Mouse (Mus musculus) liver, embryonic 16.5 days (tissue): ENCODE data around the gene Il12b. TPM values are rescaled to one million over a fixed set of nuclear protein-coding genes. Genes with fewer than 3 reads are reported as not detected.
"Not testable (repeated sequence)": the region's sequence is repeated elsewhere in the genome, so short reads cannot be mapped to it uniquely, and the experiment has no call there.

Experiments used
- ATAC-seq: fragments of 200-750 bp; cut with Nextera tagmentation; 2 replicates; pipeline ENCODE4 v1.8.0; 2017; ENCODE audit warnings: low read depth, mild to moderate bottlenecking, moderate number of reproducible peaks, moderate library complexity
- H3K27ac ChIP-seq: fragments of 300-500 bp; sonication (generic); 2 replicates; pipeline ENCODE4 v1.5.1; 2014; ENCODE audit warnings: mild to moderate bottlenecking, low read length
- H3K27me3 ChIP-seq: fragments of 300-500 bp; sonication (generic); 2 replicates; pipeline ENCODE4 v1.6.1; 2014; ENCODE audit warnings: low read depth, low read length, mixed read lengths; ENCODE audit not compliant: control insufficient read depth, insufficient read depth
- H3K36me3 ChIP-seq: fragments of 300-500 bp; sonication (generic); 2 replicates; pipeline ENCODE4 v1.6.1; 2014; ENCODE audit warnings: mild to moderate bottlenecking; ENCODE audit not compliant: control insufficient read depth, insufficient read depth
- H3K4me1 ChIP-seq: fragments of 300-500 bp; sonication (generic); 2 replicates; pipeline ENCODE4 v1.6.1; 2014; ENCODE audit warnings: low read depth, low read length, mixed read lengths; ENCODE audit not compliant: control insufficient read depth
- H3K4me2 ChIP-seq: fragments of 300-500 bp; sonication (generic); 2 replicates; pipeline ENCODE4 v1.6.1; 2014; ENCODE audit warnings: low read depth, low read length, mixed read lengths
- H3K4me3 ChIP-seq: fragments of 300-500 bp; sonication (generic); 2 replicates; pipeline ENCODE4 v1.5.1; 2014; ENCODE audit warnings: low read depth, mild to moderate bottlenecking, low read length
- H3K9ac ChIP-seq: fragments of 300-500 bp; sonication (generic); 2 replicates; pipeline ENCODE4 v1.6.1; 2014; ENCODE audit warnings: low read depth, low read length
- H3K9me3 ChIP-seq: fragments of 300-500 bp; sonication (generic); replicated peaks from 2 replicates; pipeline ENCODE4 v1.6.1; 2016; ENCODE audit warnings: low read length; ENCODE audit not compliant: control insufficient read depth
- WGBS: fragments of 180-500 bp; shearing (Covaris S2); extraction: QIAGEN DNeasy Blood & Tissue Kit; methylation state at CpG from one replicate; pipeline ENCODE4 v1.1.7; 2014; ENCODE audit not compliant: insufficient replicate concordance; 5-methylcytosine and 5-hydroxymethylcytosine counted together
- polyA plus RNA-seq: library from polyadenylated mRNA; unstranded; fragments of >200 nt; fragmentation: Nextera tagmentation; extraction: Ambion mirVana; gene quantifications from 2 replicates; pipeline ENCODE4 v1.2.1, GENCODE M21; 2015

Gene Il12b
- polyA plus RNA-seq, 1 experiment from 2014 or later, result not detected

DNA sequence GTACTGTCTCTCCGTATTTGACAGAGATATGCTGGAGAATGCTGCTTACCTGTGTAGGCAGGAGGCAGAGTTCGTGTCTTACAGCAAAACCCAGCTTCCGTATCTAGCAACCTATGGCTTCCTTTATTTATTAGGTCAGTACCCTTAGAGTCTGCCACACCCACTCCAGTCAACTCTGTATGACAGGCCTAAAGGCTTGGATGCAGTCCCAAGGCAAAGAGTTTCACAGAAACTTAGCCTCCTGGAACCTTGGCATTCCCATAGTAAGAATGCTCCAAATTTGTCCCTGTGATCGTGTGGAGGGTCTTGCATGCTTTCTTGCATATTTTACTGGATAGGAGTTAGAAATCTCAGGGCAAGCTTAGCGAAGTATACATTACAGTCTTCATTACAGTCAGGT is 52.2 kb downstream of the Il12b start:
- H3K27me3 ChIP-seq, H3K4me1 ChIP-seq, H3K4me2 ChIP-seq, H3K27ac ChIP-seq, ATAC-seq, H3K9ac ChIP-seq, H3K4me3 ChIP-seq, H3K9me3 ChIP-seq, H3K36me3 ChIP-seq: not testable (repeated sequence)
- WGBS, result 77% methylated on average over 5 of the region's 5 CpGs

DNA sequence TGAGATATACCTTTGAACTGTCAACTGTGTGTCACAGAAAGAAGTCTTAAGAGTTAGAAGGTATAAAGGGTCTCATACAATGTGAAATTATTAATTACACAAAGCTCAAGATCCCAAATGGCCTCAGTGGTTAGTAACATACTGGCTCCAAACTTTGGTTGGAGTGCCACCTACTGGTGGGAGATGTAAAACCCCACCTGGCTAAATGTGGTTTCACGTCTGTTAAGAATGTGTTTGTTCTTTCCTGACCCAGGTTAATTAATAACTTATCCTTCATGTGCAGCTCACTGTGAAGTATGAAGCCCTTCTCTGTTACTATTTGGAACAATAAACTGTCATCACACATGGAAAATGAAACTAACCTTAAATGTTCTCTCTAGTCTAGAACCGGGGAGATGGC is 53.6 kb downstream of the Il12b start:
- no peaks in the 10 kb centered on the region for H3K27me3 ChIP-seq
- H3K4me1 ChIP-seq, result peaks cover 4% of the 10 kb centered on the region
- H3K27ac ChIP-seq, result peak overlapping the region; percentile 19; the same call in 1 of the 2 replicates
- peaks cover 8% of the 10 kb centered on the region for H3K36me3 ChIP-seq
- no peak overlapping the region for H3K4me2 ChIP-seq
- H3K4me3 ChIP-seq, result no peak overlapping the region
- no peaks in the 10 kb centered on the region for H3K9me3 ChIP-seq
- 47% methylated on average over 2 of the region's 2 CpGs for WGBS
- ATAC-seq, result peak; percentile 56
- H3K9ac ChIP-seq, result no peak overlapping the region

DNA sequence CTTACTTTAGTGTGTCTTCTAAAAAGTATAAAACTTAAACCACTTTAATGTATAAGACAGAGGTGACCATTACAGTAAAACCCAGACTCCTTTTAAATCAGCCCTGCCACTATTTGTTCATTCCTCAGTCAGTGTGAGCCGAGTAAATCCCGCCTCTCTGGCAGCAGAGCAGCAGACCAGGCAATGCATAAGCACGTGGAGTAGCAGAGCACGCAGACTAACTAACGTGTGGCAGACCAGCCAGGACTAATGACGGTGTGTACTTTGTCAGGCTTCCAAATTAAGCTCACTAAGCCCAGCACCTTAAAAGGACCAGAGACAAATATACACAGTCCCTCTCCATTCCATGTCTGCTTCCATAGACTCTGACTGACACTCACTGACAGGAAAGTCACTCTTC is 61.6 kb downstream of the Il12b start:
- peak; percentile 69; the same call in 1 of the 2 replicates for ATAC-seq
- Histone ChIP-seq H3K9me3 (no peaks in the 10 kb centered on the region), H3K36me3 (peaks cover 11% of the 10 kb centered on the region), H3K9ac (0 out of 2 replicates have a peak overlapping the region, but pooled peaks have one; percentile 6), H3K4me3 (no peak overlapping the region), H3K27ac (no peak overlapping the region), H3K4me2 (no peak overlapping the region), H3K4me1 (peaks cover 4% of the 10 kb centered on the region), H3K27me3 (no peaks in the 10 kb centered on the region)
- WGBS, result 67% methylated on average over 6 of the region's 6 CpGs

Other genes with a start within 250 kb of the Il12b start
- gene Ublcp1, start 70.4 kb downstream of the Il12b start, polyA plus RNA-seq, result 41.6 and 44.0 TPM in 2 replicates
- gene Rnf145, start 118.9 kb downstream of the Il12b start, polyA plus RNA-seq, result 46.0 and 49.5 TPM in 2 replicates
- gene Ebf1, start 217.3 kb downstream of the Il12b start, polyA plus RNA-seq, result 2.2 and 2.8 TPM in 2 replicates